Mouse (Mus musculus) embryonic stem cell, embryonic (primary cell): Measurements from ENCODE around the gene Slbp.

Experiments
- CTCF ChIA-PET, 4 experiments: fragments of 300-600 bp in 2 of 4; fragments of 350-600 bp in 2 of 4; sonication (Branson Sonifier 250); formaldehyde crosslinking; loops; one replicate each; lab custom pipeline; 2022; ENCODE audit warnings: inconsistent platforms in 2 of 4; lab: Charles Lee
- POLR2A ChIA-PET, 4 experiments: fragments of 300-600 bp in 2 of 4; fragments of 350-600 bp in 2 of 4; sonication (Branson Sonifier 250); formaldehyde crosslinking; loops; one replicate each; lab custom pipeline; 2022; ENCODE audit warnings: antibody characterized with exemption in 4 of 4, inconsistent platforms in 1 of 4; lab: Charles Lee

Gene Slbp

GRCm38 (mm10) chr5:33657787-33658663 is 5.7 kb upstream of the Slbp start, which contains the start of the genes Tacc3 and Tmem129:
Gene Tacc3 (plus strand): TSS chr5:33658128.
Gene Tmem129 (minus strand): TSS chr5:33658416.
- POLR2A ChIA-PET: interaction anchor here (0.5 to 15.0 kb wide), 47 partner anchors 7 to 804 kb away, joined by 3 to 307 read pairs (median 4); partner anchors contain the start of genes Gm9903 (in 3 of the 4), Letm1 (in 3 of the 4), Fam53a (in 2 of the 4) and Fam193a (in 1 of the 4)
- CTCF ChIA-PET: interaction anchor here in 1 of 4 experiments (0.8 kb wide), 1 partner anchor 80 kb away, joined by 3 read pairs; no protein-coding TSS in a partner anchor

GRCm38 (mm10) chr5:33657251-33657786 is 4.9 kb upstream of the Slbp start:
- CTCF ChIA-PET: interaction anchor here in 1 of 4 experiments (0.5 kb wide), 1 partner anchor 23 kb away, joined by 3 read pairs; no protein-coding TSS in a partner anchor

DNA sequence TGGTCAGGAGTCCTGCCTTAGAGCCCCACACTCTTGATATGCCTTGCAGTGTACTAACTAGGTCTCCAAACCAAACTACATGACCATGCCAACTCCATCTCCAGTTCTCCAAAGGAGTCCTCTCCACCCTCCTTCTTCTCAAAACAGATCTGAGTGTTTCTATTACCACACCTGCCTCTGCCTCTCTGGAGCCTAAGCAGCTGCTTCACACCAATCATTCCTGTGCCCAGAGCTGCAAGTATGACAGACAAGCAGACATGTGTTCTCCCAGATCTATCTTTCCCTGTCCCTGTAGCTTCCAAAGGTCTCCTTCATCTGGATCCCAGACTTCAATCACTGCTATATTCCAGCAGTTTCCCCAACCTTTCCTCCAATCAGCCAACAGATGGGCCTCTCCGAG is 4.4 kb upstream of the Slbp start:
- ChIA-PET POLR2A (interaction anchor here in 3 of 4 experiments (0.6 to 15.0 kb wide), 18 partner anchors 9 to 713 kb away, joined by 3 to 307 read pairs (median 6); partner anchors contain the start of genes Gm9903 (in 3 of the 3), Fam53a (in 2 of the 3), Letm1 (in 2 of the 3) and Fam193a (in 1 of the 3)), CTCF (interaction anchor here in 1 of 4 experiments (0.5 kb wide), 1 partner anchor 22 kb away, joined by 3 read pairs; no protein-coding TSS in a partner anchor)

More at GRCm38 (mm10) chr5:33657251-33657786, 4.9 kb upstream of the Slbp start:
- POLR2A ChIA-PET: interaction anchor here in 3 of 4 experiments (0.6 to 15.0 kb wide), 33 partner anchors 9 to 712 kb away, joined by 3 to 307 read pairs (median 4); partner anchors contain the start of genes Gm9903 (in 3 of the 3), Fam53a (in 2 of the 3), Letm1 (in 2 of the 3) and Fam193a (in 1 of the 3)

DNA sequence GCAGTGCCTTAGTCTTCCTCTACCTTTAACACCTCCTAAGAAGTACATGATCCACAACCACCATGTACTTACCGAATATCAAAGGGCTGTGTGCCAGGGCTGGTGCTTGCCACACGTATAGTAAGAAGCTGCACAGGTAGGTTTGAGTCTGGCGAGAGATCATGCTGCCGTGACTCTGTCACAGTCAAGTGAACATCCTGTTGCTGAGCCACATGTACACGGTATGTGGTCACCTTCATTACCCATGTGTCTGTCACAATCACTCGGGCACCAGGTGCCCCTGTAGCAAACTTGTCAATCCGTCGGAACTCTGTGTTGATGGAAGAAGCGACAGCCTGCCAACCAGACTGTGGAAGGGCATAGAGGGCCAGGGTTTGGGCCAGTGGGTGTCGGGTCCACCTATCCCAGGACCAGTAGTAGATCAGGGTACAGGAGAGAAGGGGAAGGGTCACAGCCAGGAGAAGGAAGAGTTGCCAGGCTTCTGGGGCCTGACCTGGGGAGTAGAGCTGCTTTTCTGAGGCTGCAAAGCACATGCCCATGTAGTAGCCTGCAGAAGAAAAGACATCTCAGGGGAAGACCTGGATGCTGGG is 3.0 kb upstream of the Slbp start:
- ChIA-PET CTCF (interaction anchor here in 1 of 4 experiments (0.6 kb wide), 1 partner anchor 82 kb away, joined by 3 read pairs; no protein-coding TSS in a partner anchor), POLR2A (interaction anchor here in 3 of 4 experiments (0.6 to 15.0 kb wide), 12 partner anchors 8 to 282 kb away, joined by 3 to 307 read pairs (median 4); partner anchors contain the start of gene Fam53a (in 1 of the 3))

DNA sequence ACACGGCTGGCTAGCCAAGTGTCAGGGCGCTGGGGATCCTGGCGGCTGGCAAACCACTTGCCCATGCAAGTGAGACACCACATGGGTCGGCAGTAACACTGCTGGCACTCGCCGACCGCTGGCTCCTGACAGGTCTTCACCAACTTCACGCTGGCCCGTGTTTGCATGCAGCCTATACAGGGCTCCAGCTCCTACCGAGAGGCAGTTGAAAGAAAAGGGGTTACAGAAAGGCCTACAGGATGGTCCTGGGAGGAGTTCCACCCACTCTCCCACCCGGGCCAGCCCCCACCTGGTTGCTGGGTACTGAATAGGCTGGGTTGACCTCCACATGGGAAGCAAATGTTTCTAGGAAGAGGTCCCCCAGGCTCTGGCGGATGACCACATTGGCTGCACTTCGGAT is 2.0 kb upstream of the Slbp start:
- POLR2A ChIA-PET: interaction anchor here in 3 of 4 experiments (0.6 to 15.0 kb wide), 9 partner anchors 7 to 230 kb away, joined by 3 to 307 read pairs (median 4); partner anchors contain the start of gene Fam53a (in 1 of the 3)
- CTCF ChIA-PET: interaction anchor here in 1 of 4 experiments (0.6 kb wide), 2 partner anchors 83 to 930 kb away, joined by 3 read pairs; no protein-coding TSS in a partner anchor

DNA sequence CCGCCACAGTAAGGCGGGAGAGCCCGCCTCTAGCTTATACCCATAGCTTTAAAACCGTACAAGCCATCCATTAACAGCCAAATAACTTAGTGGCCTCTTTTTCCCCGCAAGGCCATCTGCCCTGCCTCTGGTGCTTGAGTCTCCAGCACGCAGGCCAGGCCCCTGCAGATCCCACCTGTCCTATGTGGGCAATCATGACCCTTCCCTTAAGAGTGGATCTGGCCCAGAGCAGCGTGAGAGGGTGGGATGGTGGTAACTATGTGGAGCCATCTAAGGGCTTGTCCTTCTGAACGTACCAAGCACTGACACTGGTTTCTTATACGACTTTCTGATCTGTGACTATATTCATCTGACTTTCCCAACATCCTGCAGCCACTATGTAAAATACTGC is 404 bp upstream of the Slbp start:
- CTCF ChIA-PET: interaction anchor here in 2 of 4 experiments (0.7 to 2.3 kb wide), 9 partner anchors 12 to 157 kb away, joined by 3 to 15 read pairs (median 4); partner anchors contain the start of genes Fam53a (in 1 of the 2) and Gm9903 (in 1 of the 2)

GRCm38 (mm10) chr5:33651541-33651920 is 843 bp downstream of the Slbp start:
- CTCF ChIA-PET: interaction anchor here in 3 of 4 experiments (0.6 to 2.3 kb wide), 9 partner anchors 10 to 86 kb away, joined by 3 to 15 read pairs (median 4); partner anchors contain the start of genes Fam53a (in 1 of the 3) and Gm9903 (in 1 of the 3)
- POLR2A ChIA-PET: interaction anchor here (0.6 to 15.0 kb wide), 119 partner anchors 9 to 1923 kb away, joined by 3 to 307 read pairs (median 6); partner anchors contain the start of genes Fam53a (in 4 of the 4), Gm9903 (in 4 of the 4), Nelfa (in 3 of the 4) and Ctbp1 (in 2 of the 4)

More for the DNA sequence above, 404 bp upstream of the Slbp start:
- POLR2A ChIA-PET: interaction anchor here (0.5 to 15.0 kb wide), 123 partner anchors 8 to 1922 kb away, joined by 3 to 307 read pairs (median 5); partner anchors contain the start of genes Fam53a (in 4 of the 4), Gm9903 (in 4 of the 4), Nelfa (in 3 of the 4) and Ctbp1 (in 2 of the 4)

GRCm38 (mm10) chr5:33651017-33651416 is 1.4 kb downstream of the Slbp start:
- POLR2A ChIA-PET: interaction anchor here (0.6 to 15.0 kb wide), 55 partner anchors 9 to 1336 kb away, joined by 3 to 307 read pairs (median 10); partner anchors contain the start of genes Fam53a (in 4 of the 4), Gm9903 (in 4 of the 4), Fgfr3 (in 2 of the 4) and Letm1 (in 2 of the 4)
- CTCF ChIA-PET: interaction anchor here in 3 of 4 experiments (0.6 to 2.3 kb wide), 5 partner anchors 10 to 43 kb away, joined by 3 to 15 read pairs (median 5); no protein-coding TSS in a partner anchor

GRCm38 (mm10) chr5:33640652-33641051 is 11.7 kb downstream of the Slbp start:
- ChIA-PET POLR2A (interaction anchor here (0.8 to 9.8 kb wide), 14 partner anchors 10 to 150 kb away, joined by 3 to 307 read pairs (median 6); partner anchors contain the start of genes Slbp (in 4 of the 4), Fam53a (in 3 of the 4), Gm9903 (in 3 of the 4) and Fgfr3 (in 1 of the 4)), CTCF (interaction anchor here (0.7 to 3.2 kb wide), 14 partner anchors 8 to 292 kb away, joined by 3 to 16 read pairs (median 4); partner anchors contain the start of genes Slbp (in 2 of the 4), Fam53a (in 1 of the 4) and Gm9903 (in 1 of the 4))

DNA sequence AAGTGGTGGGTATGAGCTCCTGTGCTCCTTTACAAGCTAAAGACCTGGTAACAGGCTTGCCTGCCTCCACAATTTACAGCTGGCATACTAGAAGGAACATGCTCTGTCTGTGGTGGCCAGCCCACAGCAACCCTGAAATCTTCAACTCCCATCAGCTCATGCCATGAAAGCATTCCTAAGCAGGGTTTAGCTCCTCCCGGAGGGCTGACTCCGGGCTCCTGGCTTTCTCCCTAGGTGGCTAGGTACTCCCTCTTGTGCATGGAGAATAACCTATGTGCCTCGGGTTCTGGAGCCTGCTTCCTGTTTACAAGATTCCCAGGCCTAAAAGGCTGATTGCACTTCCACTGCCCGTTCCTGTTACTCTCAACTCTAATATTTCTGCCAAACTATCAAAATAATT is 13.5 kb downstream of the Slbp start:
- CTCF ChIA-PET: interaction anchor here in 1 of 4 experiments (1.1 kb wide), 1 partner anchor 13 kb away, joined by 3 read pairs; no protein-coding TSS in a partner anchor

GRCm38 (mm10) chr5:33637606-33638350 is 14.6 kb downstream of the Slbp start:
- POLR2A ChIA-PET: interaction anchor here (0.9 to 9.8 kb wide), 20 partner anchors 8 to 877 kb away, joined by 3 to 307 read pairs (median 7); partner anchors contain the start of genes Fam53a (in 4 of the 4), Gm9903 (in 4 of the 4), Slbp (in 4 of the 4) and Tacc3 (in 2 of the 4)

More for the DNA sequence above, 13.5 kb downstream of the Slbp start:
- POLR2A ChIA-PET: interaction anchor here (0.6 to 9.8 kb wide), 22 partner anchors 9 to 878 kb away, joined by 3 to 307 read pairs (median 6); partner anchors contain the start of genes Fam53a (in 4 of the 4), Gm9903 (in 4 of the 4), Slbp (in 4 of the 4) and Tacc3 (in 2 of the 4)

GRCm38 (mm10) chr5:33635361-33635760 is 17.0 kb downstream of the Slbp start:
- ChIA-PET POLR2A (interaction anchor here in 3 of 4 experiments (0.6 to 9.8 kb wide), 4 partner anchors 15 to 33 kb away, joined by 5 to 307 read pairs (median 9); partner anchors contain the start of genes Slbp (in 2 of the 3), Tacc3 (in 1 of the 3) and Tmem129 (in 1 of the 3)), CTCF (no interaction called here)

More at GRCm38 (mm10) chr5:33637606-33638350, 14.6 kb downstream of the Slbp start:
- CTCF ChIA-PET: interaction anchor here in 1 of 4 experiments (1.1 kb wide), 1 partner anchor 14 kb away, joined by 3 read pairs; no protein-coding TSS in a partner anchor

DNA sequence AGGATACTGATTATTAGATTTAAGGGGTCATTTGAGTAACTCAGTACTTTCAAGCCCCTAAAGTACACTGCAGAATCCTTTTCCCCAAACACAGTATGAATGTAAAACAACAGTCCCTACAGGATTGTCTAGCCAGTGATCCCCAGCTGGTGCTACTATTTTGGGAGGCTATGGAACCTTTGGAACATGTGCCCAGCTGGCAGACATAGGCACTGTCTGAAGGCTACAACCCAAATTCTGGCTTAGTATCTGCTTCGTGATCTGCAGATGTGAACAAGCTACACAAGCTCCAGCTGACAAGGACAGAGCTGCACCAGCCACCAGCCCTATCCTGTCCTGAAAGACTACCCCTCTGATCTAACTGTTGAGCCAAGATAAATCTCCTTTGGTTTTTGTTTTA is 19.8 kb downstream of the Slbp start:
- ChIA-PET POLR2A (interaction anchor here in 3 of 4 experiments (0.5 to 8.1 kb wide), 4 partner anchors 17 to 88 kb away, joined by 3 to 152 read pairs (median 76); partner anchors contain the start of genes Slbp (in 2 of the 3) and Fgfr3 (in 1 of the 3)), CTCF (no interaction called here)

- ChIA-PET POLR2A (interaction anchor here (0.7 to 8.1 kb wide), 24 partner anchors 8 to 545 kb away, joined by 3 to 152 read pairs (median 12); partner anchors contain the start of genes Slbp (in 4 of the 4), Tacc3 (in 3 of the 4), Tmem129 (in 3 of the 4) and Nelfa (in 1 of the 4)), CTCF (interaction anchor here in 1 of 4 experiments (1.0 to 2.8 kb wide), 2 partner anchors 11 to 237 kb away, joined by 3 to 11 read pairs; no protein-coding TSS in a partner anchor)
Observed at GRCm38 (mm10) chr5:33630615-33631014, 21.8 kb downstream of the Slbp start.
